Mouse (Mus musculus): ENCODE measurements around the gene Shc2.

GRCm38 (mm10) chr10:79675346-79676035, 37.8 kb upstream of the Shc2 start:
- TF ChIP-seq CTCF (IDR thresholded peaks at IDR 0.05), result peak; percentile 9; the same call in 1 of the 2 replicates
- TF ChIP-seq EP300 (IDR thresholded peaks at IDR 0.05), result no peak
